Mouse (Mus musculus): ENCODE results near the gene Ttc27.

The Ttc27 gene

DNA sequence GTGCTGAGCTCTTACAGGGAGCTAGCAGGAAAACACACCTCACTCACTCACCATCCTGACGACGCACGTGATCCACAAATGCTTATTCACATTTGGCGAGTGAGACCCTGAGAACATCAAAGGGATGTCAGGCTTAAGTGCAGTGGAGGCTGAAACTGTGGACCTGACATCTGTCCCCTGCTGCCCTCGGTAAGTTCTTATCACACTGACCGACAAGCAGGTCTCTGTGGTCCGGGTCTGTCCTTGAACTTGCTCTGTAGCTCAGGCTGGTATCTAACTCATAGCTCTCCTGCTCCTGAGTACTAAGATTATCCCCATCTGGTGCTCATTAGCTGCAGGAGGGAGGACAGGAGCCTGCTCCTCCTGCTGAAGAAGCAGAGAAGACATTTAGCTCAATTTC lies 162.2 kb downstream of the Ttc27 start:
- DNase-seq (ENCODE audit: low spot score): no peak

DNA sequence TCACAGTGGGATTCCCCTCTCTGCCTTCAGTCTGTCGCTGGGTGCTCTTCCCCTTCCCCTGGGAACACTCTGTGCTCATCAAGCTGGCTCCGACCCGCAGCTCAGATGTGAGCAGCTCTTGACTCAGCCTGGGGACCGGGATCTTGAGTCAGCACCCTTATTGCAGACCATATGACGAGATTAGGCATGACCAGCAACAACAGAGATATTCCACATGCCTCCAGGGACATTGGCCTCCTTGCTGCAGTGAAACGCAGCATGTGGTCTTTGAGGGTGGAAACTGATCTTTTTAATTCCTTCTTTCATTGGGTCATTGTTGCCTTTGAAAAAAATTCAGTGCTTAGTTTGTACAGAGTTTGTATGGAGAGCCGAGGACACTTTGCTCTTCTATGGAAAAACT lies 169.5 kb downstream of the Ttc27 start:
- no peak for DNase-seq (ENCODE audit: low spot score)

DNA sequence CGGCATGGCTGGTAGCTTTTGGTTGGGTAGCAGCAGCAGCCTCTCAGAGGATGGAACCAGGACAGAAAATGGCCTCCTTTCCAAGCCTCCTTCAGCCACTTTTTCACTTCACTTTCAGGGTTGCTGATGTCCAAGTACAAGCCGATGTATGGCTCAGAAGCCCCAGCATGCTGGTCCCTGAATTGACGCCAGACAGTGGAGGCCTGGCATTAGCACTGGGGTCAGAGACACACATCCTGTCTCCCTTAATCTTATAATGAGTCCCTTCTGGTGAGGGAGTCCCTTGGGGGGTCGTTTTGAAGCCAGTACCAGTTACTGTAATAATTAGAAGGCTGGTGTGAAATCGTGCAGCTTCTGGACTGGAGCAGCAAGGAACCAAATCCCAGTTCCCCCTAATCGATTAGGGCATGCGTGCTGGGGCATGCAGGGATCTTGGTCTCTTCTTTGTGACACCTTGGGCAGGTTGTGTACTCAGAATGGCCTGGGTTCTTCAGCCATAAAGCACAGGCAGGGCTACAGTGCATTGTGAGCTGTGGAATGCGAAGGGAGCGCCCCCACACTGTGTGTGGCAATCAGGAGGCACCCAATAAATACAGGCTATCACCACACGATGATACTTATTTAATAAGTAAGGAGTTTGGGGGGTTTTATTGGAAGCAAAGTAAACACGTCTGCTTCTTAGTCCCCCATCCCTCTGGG lies 171.5 kb downstream of the Ttc27 start:
- DNase-seq (ENCODE audit: low spot score): no peak

DNA sequence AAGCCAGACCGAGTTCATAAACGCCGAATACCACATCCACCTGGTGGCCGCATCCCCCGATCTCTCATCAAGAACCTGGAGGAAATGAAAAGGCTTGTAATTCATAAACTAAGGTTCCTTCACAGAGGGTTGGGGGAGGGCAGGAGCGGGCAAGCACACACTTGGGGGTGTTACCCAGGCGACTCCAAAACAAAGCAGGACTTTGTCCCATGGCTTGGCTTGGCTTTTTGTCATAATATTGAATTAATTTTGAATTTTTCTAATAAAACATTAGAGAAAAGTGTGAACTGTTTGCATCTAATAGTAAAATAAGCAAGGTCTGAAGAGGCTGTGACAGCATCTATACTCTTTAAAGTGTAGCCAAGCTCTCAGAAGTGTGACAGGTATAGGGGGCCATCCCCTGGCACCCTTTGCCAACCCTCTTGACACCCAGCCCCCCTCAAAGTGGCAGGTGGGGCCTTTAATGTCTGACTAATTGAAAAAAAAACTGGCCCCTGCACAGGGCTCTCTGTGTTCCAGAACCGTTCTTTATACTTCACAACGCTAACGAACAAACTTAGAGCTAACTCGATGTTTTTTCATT lies 172.1 kb downstream of the Ttc27 start:
- no peak for DNase-seq (ENCODE audit: low spot score)

DNA sequence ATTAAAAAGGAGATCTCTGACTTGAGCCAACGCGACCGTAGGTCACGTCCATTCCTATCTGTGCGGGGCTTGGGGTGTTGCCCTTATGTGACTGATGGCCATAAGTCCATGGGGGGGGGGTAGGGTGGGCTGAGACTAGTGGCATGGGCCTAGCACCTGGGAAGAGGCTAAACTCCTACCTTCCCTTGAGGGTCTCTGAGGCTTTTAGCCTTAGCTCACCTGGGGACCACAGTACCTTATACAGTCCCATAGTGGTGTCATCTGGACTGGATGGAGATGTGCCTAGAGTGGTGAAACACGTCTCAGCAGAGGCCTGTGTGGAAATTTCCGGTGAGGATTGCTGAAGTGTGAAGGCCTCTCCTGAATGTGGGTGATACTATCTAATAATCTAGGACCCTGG lies 184.9 kb downstream of the Ttc27 start:
- no peak for DNase-seq (ENCODE audit: low spot score)

DNA sequence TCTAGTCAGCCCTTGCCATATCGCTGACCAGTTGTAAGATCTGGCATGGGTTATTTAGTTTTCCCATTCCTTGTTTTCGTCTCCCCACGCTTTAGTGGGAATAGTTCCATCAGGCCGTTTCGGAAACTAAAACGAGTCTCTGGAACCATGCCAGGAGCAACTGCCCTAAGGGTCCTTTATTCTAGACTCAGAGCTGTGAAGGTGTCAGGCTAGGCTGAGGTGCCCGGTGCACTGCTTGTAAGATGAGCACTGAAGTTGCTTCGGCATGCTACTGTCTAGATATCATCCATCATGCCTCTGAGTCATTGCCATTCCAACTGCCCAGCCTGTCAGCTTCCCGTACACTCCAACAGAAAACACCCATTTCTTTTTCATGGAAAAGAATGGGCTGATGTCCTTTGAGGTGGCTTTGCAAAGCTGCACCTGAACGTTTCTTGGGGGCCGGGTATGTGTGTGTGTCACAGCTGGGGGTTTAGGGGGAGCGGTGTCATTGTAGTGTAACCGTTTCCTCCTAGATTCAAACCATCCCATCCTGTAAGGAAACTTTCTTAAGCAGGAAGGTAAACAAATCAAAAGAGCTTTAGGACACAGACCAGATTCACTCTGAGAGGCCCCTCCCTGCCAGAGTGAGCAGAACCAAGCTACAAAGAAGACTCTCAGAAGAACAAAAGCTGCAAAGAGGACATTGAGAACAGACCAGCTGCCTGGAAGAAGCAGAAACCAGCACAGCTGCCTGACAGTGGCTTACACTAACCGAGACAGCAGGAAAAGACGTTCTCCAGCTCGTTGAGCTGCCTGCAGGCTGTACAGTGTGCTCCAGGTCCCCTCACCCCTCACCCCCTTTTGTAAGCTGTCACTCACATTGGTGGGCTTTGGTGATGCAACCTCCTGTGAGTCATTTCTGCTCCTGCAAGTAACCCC lies 186.1 kb downstream of the Ttc27 start:
- DNase-seq (ENCODE audit: low spot score): peak; percentile 30

DNA sequence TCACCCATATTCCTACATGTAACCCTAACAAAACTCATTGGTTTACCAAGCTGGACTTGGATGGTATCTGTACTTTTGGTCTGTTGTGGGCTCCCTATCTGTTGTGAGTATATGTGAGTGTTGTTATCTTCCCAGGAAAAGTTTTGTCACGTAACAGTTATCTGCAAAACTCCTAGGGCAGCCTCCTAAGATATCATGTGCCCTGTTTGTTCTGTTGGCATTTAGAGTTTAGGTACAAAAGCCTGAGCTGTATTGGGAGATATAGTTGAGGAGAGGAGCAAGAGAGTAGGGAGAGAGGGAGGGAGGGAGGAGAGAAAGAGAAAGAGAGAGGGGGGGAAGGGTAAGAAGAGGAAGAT lies 186.8 kb downstream of the Ttc27 start:
- DNase-seq (ENCODE audit: low spot score): no peak

DNA sequence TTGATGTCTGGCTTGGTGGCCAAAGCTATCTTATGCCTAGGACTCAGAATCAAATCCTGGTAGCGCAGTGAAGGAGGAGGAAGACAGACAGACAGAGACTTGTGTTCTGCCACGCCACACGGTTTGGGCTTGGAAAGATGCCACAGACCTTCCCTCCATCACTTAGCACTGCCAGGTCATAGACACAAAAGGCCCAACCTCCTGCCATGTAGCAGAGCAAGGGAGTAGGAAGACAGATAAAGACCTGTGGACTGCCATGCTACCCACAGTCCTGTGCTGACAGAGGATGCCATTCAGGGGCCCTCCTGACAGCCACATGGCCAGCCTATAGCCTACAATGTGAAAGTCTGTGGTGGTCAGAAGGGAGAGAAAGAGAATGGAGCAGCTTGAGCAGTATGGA lies 187.4 kb downstream of the Ttc27 start:
- DNase-seq (ENCODE audit: low spot score): no peak

DNA sequence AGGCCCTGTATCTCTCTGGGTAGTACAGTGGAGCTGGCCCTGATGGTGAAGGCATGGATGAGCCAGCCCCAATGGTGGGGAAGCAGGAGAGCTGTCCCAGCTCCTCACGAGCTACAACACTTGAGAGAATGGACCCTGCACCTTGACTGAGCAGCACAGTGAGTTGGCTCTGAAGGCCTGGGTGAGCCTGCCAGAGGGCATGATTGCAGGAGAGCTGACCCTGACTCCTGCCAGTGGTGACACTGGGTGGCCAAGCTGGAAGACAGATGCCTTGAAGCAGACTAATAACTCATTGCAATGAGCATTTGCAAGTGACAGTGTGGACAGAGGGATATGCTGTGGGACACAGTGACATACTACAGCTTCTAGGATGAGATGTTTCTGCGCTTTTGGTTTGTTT lies 195.5 kb downstream of the Ttc27 start:
- no peak for DNase-seq (ENCODE audit: low spot score)
